21 mouse cellular contexts compared by ENCODE assay signal in the genomic region with DNA sequence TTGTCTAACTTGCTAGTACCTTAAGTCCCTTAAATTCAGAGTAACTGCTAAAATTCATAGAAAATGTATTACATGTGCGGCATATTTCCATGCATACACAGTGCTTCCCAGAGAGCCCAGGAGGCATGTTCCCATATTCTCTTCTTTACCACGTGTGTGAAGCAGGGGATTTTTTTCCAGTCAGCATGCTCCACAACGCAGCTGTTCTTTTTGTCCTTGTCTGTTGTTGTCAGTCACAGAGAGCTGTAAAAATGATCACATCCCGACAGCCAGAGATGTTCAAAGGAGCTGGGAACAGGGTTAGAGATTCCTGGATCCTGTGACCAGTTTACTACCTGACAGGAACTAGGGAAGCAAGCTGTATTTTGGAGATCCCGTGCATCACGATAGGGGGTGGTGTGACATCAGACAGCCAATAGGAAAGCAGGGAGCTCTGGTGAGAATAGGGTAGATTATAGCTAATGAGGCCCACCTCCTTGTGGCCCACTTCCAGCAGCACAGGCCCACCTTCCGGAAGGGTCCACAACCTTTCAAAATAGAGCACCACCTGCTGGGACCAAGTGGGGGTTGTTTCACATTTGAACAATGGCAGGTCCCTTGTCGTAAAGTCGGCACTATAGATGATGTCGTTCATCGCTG.
A peak's percentile ranks its signal among the peaks of the same experiment; 100 is the strongest.
DNase-seq lines count a peak whose midpoint lies in the region; ATAC-seq and TF ChIP-seq lines count a peak whose summit lies in the region.
"Had no signal": no experiment of that assay in that cellular context is flagged by ENCODE, and none has a peak within 500 bp of the region (broad histone marks: within the 10 kb centered on the region; RNA-seq: fewer than 3 reads in every experiment).

No protein-coding gene starts in this region.

- TF ChIP-seq CTCF in midbrain, postnatal 0 days (IDR thresholded peaks at IDR 0.05), result peak; percentile 17; the same call in 1 of the 2 replicates

- peak overlapping the region; percentile 2; the same call in 1 of the 2 replicates for H3K27ac ChIP-seq in forebrain, embryonic 10.5 days
- no peak overlapping the region for H3K27ac ChIP-seq in forebrain, embryonic 11.5 days (ENCODE audit: low read depth, low read length)
- H3K27ac ChIP-seq in midbrain, postnatal 0 days (ENCODE audit: low read depth, low read length), result no peak overlapping the region
- no peak overlapping the region for H3K27ac ChIP-seq in midbrain, embryonic 14.5 days (replicated peaks; ENCODE audit: low read depth, low read length)
- 0 out of 2 replicates have a peak overlapping the region, but pooled peaks have one; percentile 15 for H3K27ac ChIP-seq in forebrain, embryonic 13.5 days
- H3K27ac ChIP-seq in limb, embryonic 14.5 days (replicated peaks; ENCODE audit: low read depth, low read length), result 0 out of 2 replicates have a peak overlapping the region, but pooled peaks have one; percentile 15
- H3K27ac ChIP-seq: kidney, embryonic 15.5 days; liver, embryonic 15.5 days; stomach, embryonic 15.5 days had no signal

- WGBS in forebrain, embryonic 10.5 days, result 82% methylated on average over 11 of the region's 11 CpGs
- WGBS in forebrain, embryonic 11.5 days, result 70% methylated on average over 11 of the region's 11 CpGs
- WGBS in midbrain, postnatal 0 days, result 50% methylated on average over 11 of the region's 11 CpGs
- 59% methylated on average over 11 of the region's 11 CpGs for WGBS in midbrain, embryonic 14.5 days
- WGBS in forebrain, embryonic 13.5 days, result 58% methylated on average over 11 of the region's 11 CpGs
- 47% methylated on average over 11 of the region's 11 CpGs for WGBS in limb, embryonic 14.5 days

- no peak overlapping the region for H3K9ac ChIP-seq in forebrain, embryonic 11.5 days (ENCODE audit: low read length)
- no peak overlapping the region for H3K9ac ChIP-seq in midbrain, postnatal 0 days (replicated peaks; ENCODE audit: low read length, poor library complexity, severe bottlenecking)
- H3K9ac ChIP-seq in midbrain, embryonic 14.5 days (replicated peaks; ENCODE audit: low read length), result no peak overlapping the region
- H3K9ac ChIP-seq in forebrain, embryonic 13.5 days, result no peak overlapping the region
- H3K9ac ChIP-seq in limb, embryonic 14.5 days (ENCODE audit: low read depth, low read length, severe bottlenecking), result no peak overlapping the region
- H3K9ac ChIP-seq: kidney, embryonic 15.5 days; liver, embryonic 15.5 days; stomach, embryonic 15.5 days had no signal

- H3K27me3 ChIP-seq in forebrain, embryonic 10.5 days (ENCODE audit: poor library complexity, severe bottlenecking), result no peaks in the 10 kb centered on the region
- H3K27me3 ChIP-seq in forebrain, embryonic 11.5 days (ENCODE audit: control insufficient read depth, insufficient read depth, low read length), result no peaks in the 10 kb centered on the region
- no peaks in the 10 kb centered on the region for H3K27me3 ChIP-seq in midbrain, postnatal 0 days (ENCODE audit: insufficient read depth, low read length)
- no peaks in the 10 kb centered on the region for H3K27me3 ChIP-seq in midbrain, embryonic 14.5 days (ENCODE audit: control insufficient read depth, insufficient read depth, low read length)
- H3K27me3 ChIP-seq in forebrain, embryonic 13.5 days, result no peaks in the 10 kb centered on the region
- H3K27me3 ChIP-seq in limb, embryonic 14.5 days (ENCODE audit: control insufficient read depth, insufficient read depth, low read length), result no peaks in the 10 kb centered on the region
- H3K27me3 ChIP-seq: kidney, embryonic 15.5 days; liver, embryonic 15.5 days; stomach, embryonic 15.5 days had no signal

- ATAC-seq in forebrain, embryonic 11.5 days (replicated peaks; ENCODE audit: low FRiP score), result no peak
- no peak for ATAC-seq in midbrain, postnatal 0 days (ENCODE audit: low FRiP score)
- no peak for ATAC-seq in midbrain, embryonic 14.5 days (ENCODE audit: low FRiP score, low TSS enrichment)
- ATAC-seq in forebrain, embryonic 13.5 days, result peak; percentile 73; the same call in 1 of the 2 replicates
- peak; percentile 66 for ATAC-seq in limb, embryonic 14.5 days (ENCODE audit: low FRiP score, low read depth)
- ATAC-seq: activated CD4-positive, CD25-positive, alpha-beta regulatory T cell, adult 4 months; intestine, embryonic 16.5 days; lung, postnatal 0 days had no signal

- H3K4me2 ChIP-seq in forebrain, embryonic 11.5 days (ENCODE audit: low read depth, low read length, severe bottlenecking), result no peak overlapping the region
- H3K4me2 ChIP-seq in midbrain, postnatal 0 days (ENCODE audit: low read depth, low read length, poor library complexity, severe bottlenecking), result no peak overlapping the region
- no peak overlapping the region for H3K4me2 ChIP-seq in midbrain, embryonic 14.5 days (ENCODE audit: low read length)
- no peak overlapping the region for H3K4me2 ChIP-seq in forebrain, embryonic 13.5 days
- no peak overlapping the region for H3K4me2 ChIP-seq in limb, embryonic 14.5 days (replicated peaks; ENCODE audit: low read depth, low read length, severe bottlenecking)
- H3K4me2 ChIP-seq: heart, embryonic 11.5 days; kidney, embryonic 15.5 days; liver, embryonic 15.5 days; stomach, embryonic 15.5 days had no signal

- no peak for DNase-seq in forebrain, embryonic 10.5 days (ENCODE audit: extremely low spot score, low spot score)
- no peak for DNase-seq in forebrain, embryonic 11.5 days (ENCODE audit: low spot score)
- no peak for DNase-seq in midbrain, postnatal 0 days (ENCODE audit: low spot score)
- no peak for DNase-seq in midbrain, embryonic 14.5 days
- peak; percentile 58 for DNase-seq in limb, embryonic 14.5 days (ENCODE audit: low spot score)
- no peak for DNase-seq in adipocyte (ENCODE audit: low spot score)
- no peak for DNase-seq in left cerebral cortex, adult 18-20 months (ENCODE audit: low spot score in 2 of 2)
- DNase-seq: adrenal gland, postnatal 25 days; cerebellum, adult 2 months; gastrocnemius, postnatal 36 days; heart, postnatal 14 days; left cerebral cortex, postnatal 4 days; thymus, adult 2 months had no signal

- no peak overlapping the region for H3K4me3 ChIP-seq in forebrain, embryonic 10.5 days
- H3K4me3 ChIP-seq in forebrain, embryonic 11.5 days (ENCODE audit: low read depth, low read length), result no peak overlapping the region
- no peak overlapping the region for H3K4me3 ChIP-seq in midbrain, postnatal 0 days (ENCODE audit: low read depth, low read length)
- no peak overlapping the region for H3K4me3 ChIP-seq in midbrain, embryonic 14.5 days (replicated peaks; ENCODE audit: low read depth, low read length)
- H3K4me3 ChIP-seq in forebrain, embryonic 13.5 days, result no peak overlapping the region
- H3K4me3 ChIP-seq in limb, embryonic 14.5 days (replicated peaks; ENCODE audit: low read length), result no peak overlapping the region
- H3K4me3 ChIP-seq: kidney, embryonic 15.5 days; liver, embryonic 15.5 days; stomach, embryonic 15.5 days had no signal

- H3K9me3 ChIP-seq in forebrain, embryonic 10.5 days, result no peaks in the 10 kb centered on the region
- H3K9me3 ChIP-seq in forebrain, embryonic 11.5 days (ENCODE audit: control insufficient read depth, low read length), result no peaks in the 10 kb centered on the region
- H3K9me3 ChIP-seq in midbrain, postnatal 0 days (ENCODE audit: low read length), result no peaks in the 10 kb centered on the region
- no peaks in the 10 kb centered on the region for H3K9me3 ChIP-seq in midbrain, embryonic 14.5 days (ENCODE audit: control insufficient read depth, low read length)
- no peaks in the 10 kb centered on the region for H3K9me3 ChIP-seq in forebrain, embryonic 13.5 days (replicated peaks)
- H3K9me3 ChIP-seq in limb, embryonic 14.5 days (ENCODE audit: control insufficient read depth, low read length), result no peaks in the 10 kb centered on the region
- H3K9me3 ChIP-seq: kidney, embryonic 15.5 days; liver, embryonic 15.5 days; stomach, embryonic 15.5 days had no signal

- TF ChIP-seq POLR2A in limb, embryonic 14.5 days (IDR thresholded peaks at IDR 0.05; ENCODE audit: borderline replicate concordance, extremely low read depth, insufficient read depth, insufficient read length), result no peak

- no peaks in the 10 kb centered on the region for H3K36me3 ChIP-seq in forebrain, embryonic 10.5 days (replicated peaks)
- H3K36me3 ChIP-seq in forebrain, embryonic 11.5 days (ENCODE audit: control insufficient read depth, insufficient read depth, low read length), result no peaks in the 10 kb centered on the region
- H3K36me3 ChIP-seq in midbrain, postnatal 0 days (ENCODE audit: insufficient read depth, low read length), result no peaks in the 10 kb centered on the region
- H3K36me3 ChIP-seq in midbrain, embryonic 14.5 days (ENCODE audit: control insufficient read depth, insufficient read depth, low read length), result no peaks in the 10 kb centered on the region
- no peaks in the 10 kb centered on the region for H3K36me3 ChIP-seq in forebrain, embryonic 13.5 days (ENCODE audit: poor library complexity, severe bottlenecking)
- no peaks in the 10 kb centered on the region for H3K36me3 ChIP-seq in limb, embryonic 14.5 days (ENCODE audit: control insufficient read depth, insufficient read depth, low read length)
- H3K36me3 ChIP-seq: kidney, embryonic 15.5 days; liver, embryonic 15.5 days; stomach, embryonic 15.5 days had no signal

- H3K4me1 ChIP-seq in forebrain, embryonic 10.5 days, result peaks cover 41% of the 10 kb centered on the region
- peaks cover 8% of the 10 kb centered on the region for H3K4me1 ChIP-seq in forebrain, embryonic 11.5 days (replicated peaks; ENCODE audit: control insufficient read depth, insufficient read depth, low read length)
- no peaks in the 10 kb centered on the region for H3K4me1 ChIP-seq in midbrain, postnatal 0 days (ENCODE audit: insufficient read depth, low read length)
- H3K4me1 ChIP-seq in midbrain, embryonic 14.5 days (ENCODE audit: control insufficient read depth, insufficient read depth, low read length), result peaks cover 15% of the 10 kb centered on the region
- peaks cover 27% of the 10 kb centered on the region for H3K4me1 ChIP-seq in forebrain, embryonic 13.5 days
- peaks cover 17% of the 10 kb centered on the region for H3K4me1 ChIP-seq in limb, embryonic 14.5 days (ENCODE audit: control insufficient read depth, insufficient read depth, low read length)
- H3K4me1 ChIP-seq: kidney, embryonic 15.5 days; liver, embryonic 15.5 days; stomach, embryonic 15.5 days had no signal

Comparison
In these comparisons a context has a peak if more than half of its experiments do, and no peak if none do; other contexts are left out.
1. H3K27ac ChIP-seq: peak in forebrain, embryonic 10.5 days (single experiment), forebrain, embryonic 13.5 days (single experiment) and limb, embryonic 14.5 days (single experiment); none in forebrain, embryonic 11.5 days (single experiment), midbrain, postnatal 0 days (single experiment) and midbrain, embryonic 14.5 days (single experiment).
2. ATAC-seq: peak in forebrain, embryonic 13.5 days (single experiment) and limb, embryonic 14.5 days (single experiment); none in forebrain, embryonic 11.5 days (single experiment), midbrain, postnatal 0 days (single experiment) and midbrain, embryonic 14.5 days (single experiment).